Mouse (Mus musculus) embryo, embryonic 9.5 days (tissue): ENCODE measurements around the gene Olfr1056.
"Not testable (repeated sequence)": the region's sequence is repeated elsewhere in the genome, so short reads cannot be mapped to it uniquely, and the experiment has no call there.

Experiments used
- DNase-seq: peaks from one replicate; pipeline ENCODE4 v3.0.0-alpha.2; 2017; ENCODE audit errors: extremely low spot score

The Olfr1056 gene

DNA sequence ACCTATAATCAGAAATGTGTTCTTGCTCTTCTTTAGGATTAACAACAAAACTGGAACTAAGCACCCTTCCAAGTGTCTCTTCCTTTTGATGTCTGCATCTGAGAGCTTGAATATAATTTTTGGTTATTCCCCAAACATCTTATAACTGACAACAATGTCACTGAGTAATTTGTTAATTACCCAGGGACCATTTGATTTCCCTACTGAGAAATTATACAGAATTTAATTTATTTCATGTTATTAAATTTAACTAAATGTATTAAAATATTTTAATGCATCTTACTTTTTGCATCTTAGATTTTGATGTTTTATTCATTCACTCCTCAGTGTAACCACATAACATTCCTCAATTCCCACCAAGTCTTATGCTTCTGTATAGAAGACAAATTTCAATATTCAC lies at the start of gene Olfr1056:
TSS of gene Olfr1056 (minus strand) at position 101 of the 400 bp plus-strand sequence.
- no peak for DNase-seq

- no peak for DNase-seq
Measured at GRCm38 (mm10) chr2:86395114-86395513, 32.8 kb upstream of the Olfr1056 start.

DNA sequence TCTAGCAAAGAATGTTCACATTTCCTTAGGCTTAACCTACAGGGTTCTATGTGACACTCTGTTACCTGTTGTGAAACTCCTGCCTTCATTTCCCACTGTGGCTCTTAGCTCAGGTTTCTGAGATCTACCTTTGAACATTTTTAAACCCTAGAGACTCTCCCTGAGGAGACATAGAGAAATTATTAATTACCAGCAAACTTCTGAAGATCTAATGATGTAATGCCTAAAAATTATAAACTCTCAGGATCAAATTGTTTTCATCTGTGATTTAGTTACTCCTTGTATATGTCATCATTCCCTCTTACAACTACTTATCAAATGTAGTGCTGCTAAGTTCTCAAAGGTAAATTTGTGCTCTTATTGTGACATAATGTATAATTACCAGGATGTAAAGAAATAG lies 26.2 kb upstream of the Olfr1056 start, which contains the start of gene Olfr1058:
TSS of gene Olfr1058 (minus strand) at position 101 of the 400 bp plus-strand sequence.
- DNase-seq = not testable (repeated sequence)

GRCm38 (mm10) chr2:86378293-86378692 lies 16.0 kb upstream of the Olfr1056 start, which contains the start of gene Olfr1057:
Gene Olfr1057 (minus strand): TSS chr2:86378393.
- DNase-seq = no peak

DNA sequence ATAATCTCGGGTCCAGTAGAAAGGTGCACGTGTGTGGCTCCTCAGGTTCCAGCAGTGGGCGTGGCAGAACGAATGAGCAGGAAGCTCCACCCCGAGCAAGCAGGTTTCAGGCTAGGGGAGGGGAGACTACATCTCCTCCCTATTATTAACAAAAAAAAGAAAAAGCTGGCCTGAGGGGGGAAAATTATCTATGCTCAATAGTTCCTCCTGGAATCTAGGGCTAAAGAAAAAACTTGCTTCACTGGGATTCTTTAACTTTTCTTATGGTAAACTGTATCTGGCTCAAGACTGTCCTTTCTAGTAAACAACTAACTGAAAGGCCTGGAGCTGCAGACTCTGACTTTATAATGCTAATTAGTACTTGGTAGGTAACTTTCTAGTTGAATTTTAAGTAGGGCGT lies 4.1 kb upstream of the Olfr1056 start:
- DNase-seq = not testable (repeated sequence)

DNA sequence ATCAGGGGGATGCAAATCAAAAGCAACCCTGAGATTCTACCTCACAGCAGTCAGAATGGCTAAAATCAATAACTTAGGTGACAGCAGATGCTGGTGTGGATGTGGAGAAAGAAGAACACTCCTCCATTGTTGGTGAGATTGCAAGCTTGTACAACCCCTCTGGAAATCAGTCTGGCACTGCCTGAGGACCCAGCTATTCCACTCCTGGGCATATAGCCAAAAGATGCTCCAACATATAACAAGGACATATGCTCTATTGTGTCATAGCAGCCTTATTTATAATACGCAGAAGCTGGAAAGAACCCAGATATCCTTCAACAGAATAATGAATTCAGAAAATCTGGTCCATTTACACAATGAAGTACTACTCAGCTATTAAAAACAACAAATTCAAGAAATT lies 10.5 kb downstream of the Olfr1056 start:
- not testable (repeated sequence) for DNase-seq

DNA sequence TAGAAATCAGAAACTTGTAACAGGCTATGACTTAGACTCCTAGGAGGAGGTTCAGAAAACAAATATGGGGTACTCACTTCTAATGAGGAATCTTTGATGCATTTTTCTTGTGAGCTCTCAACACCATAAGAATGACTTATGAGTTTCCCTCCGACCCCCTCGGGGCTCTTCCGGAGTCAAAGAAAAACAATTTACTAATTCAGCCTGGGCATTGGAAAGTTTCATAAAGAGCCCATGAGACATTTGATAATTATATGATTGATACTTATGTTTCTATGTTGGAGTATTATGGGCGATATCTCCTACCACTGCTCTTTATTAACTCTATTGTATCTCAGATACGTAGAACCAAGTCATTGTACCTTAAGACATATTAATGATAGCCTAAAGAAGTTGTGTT lies 12.1 kb downstream of the Olfr1056 start, which contains the start of gene Olfr1055:
TSS of gene Olfr1055 (minus strand) at position 101 of the 400 bp plus-strand sequence.
- DNase-seq = no peak

DNA sequence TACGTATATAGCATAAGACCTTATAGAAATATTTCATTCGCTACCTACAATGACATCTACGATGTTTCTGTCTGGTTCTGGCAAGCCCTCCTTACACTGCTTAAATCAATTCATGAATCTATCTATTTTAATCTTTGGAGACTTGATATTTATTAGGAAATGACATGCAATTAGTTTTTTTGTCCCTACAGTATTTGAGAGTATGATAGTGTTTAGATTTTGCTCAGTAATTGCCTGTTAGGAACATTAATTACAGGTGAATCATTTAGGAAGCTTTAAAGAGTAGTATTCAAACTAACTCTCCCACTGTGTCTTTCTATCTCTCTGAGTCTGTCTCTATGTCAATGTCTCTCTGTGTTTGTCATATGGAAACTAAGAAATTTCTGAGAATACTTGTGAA lies 26.9 kb downstream of the Olfr1056 start, which contains the start of gene Olfr1054:
TSS of gene Olfr1054 (minus strand) at position 101 of the 400 bp plus-strand sequence.
- no peak for DNase-seq

- no peak for DNase-seq
Measured at GRCm38 (mm10) chr2:86315184-86315583, 47.1 kb downstream of the Olfr1056 start, which contains the start of gene Olfr1053. Gene Olfr1053 (minus strand): TSS chr2:86315284.
